Mouse (Mus musculus) hindbrain, embryonic 14.5 days (tissue): ENCODE measurements around the gene Gm45713. TPM values are rescaled to one million over a fixed set of nuclear protein-coding genes. Genes with fewer than 3 reads are reported as not detected.

Source experiments
- ATAC-seq: fragments of 200-750 bp; cut with Nextera tagmentation; 2 replicates; pipeline ENCODE4 v1.8.0; 2017; ENCODE audit warnings: moderate number of reproducible peaks, mild to moderate bottlenecking, moderate TSS enrichment, moderate library complexity; ENCODE audit not compliant: low FRiP score
- DNase-seq: peaks from one replicate; pipeline ENCODE4 v3.0.0-alpha.2; 2015; ENCODE audit warnings: low spot score
- H3K27ac ChIP-seq: fragments of 300-500 bp; sonication (generic); 2 replicates; pipeline ENCODE4 v1.5.1; 2014; ENCODE audit warnings: mild to moderate bottlenecking, moderate library complexity
- H3K27me3 ChIP-seq: fragments of 300-500 bp; sonication (generic); 2 replicates; pipeline ENCODE4 v1.6.1; 2014; ENCODE audit warnings: mild to moderate bottlenecking, low read length, mixed read lengths; ENCODE audit not compliant: control insufficient read depth, insufficient read depth
- H3K36me3 ChIP-seq: fragments of 300-500 bp; sonication (generic); replicated peaks from 2 replicates; pipeline ENCODE4 v1.6.1; 2014; ENCODE audit not compliant: control insufficient read depth, insufficient read depth
- H3K4me1 ChIP-seq: fragments of 300-500 bp; sonication (generic); replicated peaks from 2 replicates; pipeline ENCODE4 v1.6.1; 2014; ENCODE audit warnings: antibody characterized with exemption, low read length, mixed read lengths; ENCODE audit not compliant: control insufficient read depth, insufficient read depth
- H3K4me2 ChIP-seq: fragments of 300-500 bp; sonication (generic); replicated peaks from 2 replicates; pipeline ENCODE4 v1.6.1; 2014; ENCODE audit warnings: mild to moderate bottlenecking, moderate library complexity
- H3K4me3 ChIP-seq: fragments of 300-500 bp; sonication (generic); replicated peaks from 2 replicates; pipeline ENCODE4 v1.5.1; 2014; ENCODE audit warnings: mild to moderate bottlenecking, low read length
- H3K9ac ChIP-seq: fragments of 300-500 bp; sonication (generic); 2 replicates; pipeline ENCODE4 v1.6.1; 2014
- H3K9me3 ChIP-seq: fragments of 300-500 bp; sonication (generic); 2 replicates; pipeline ENCODE4 v1.6.1; 2016; ENCODE audit warnings: low read length; ENCODE audit not compliant: control insufficient read depth
- WGBS: fragments of 180-500 bp; shearing (Covaris S2); extraction: QIAGEN DNeasy Blood & Tissue Kit; methylation state at CpG from one replicate; pipeline ENCODE4 v1.1.7; 2014; 5-methylcytosine and 5-hydroxymethylcytosine counted together
- polyA plus RNA-seq: library from polyadenylated mRNA; unstranded; fragments of >200 nt; fragmentation: Nextera tagmentation; extraction: Ambion mirVana; gene quantifications from 2 replicates; pipeline ENCODE4 v1.2.1, GENCODE M21; 2014

Gm45713 gene
- polyA plus RNA-seq: 0.22 TPM in 1 of 2 replicates, not detected in the other

DNA sequence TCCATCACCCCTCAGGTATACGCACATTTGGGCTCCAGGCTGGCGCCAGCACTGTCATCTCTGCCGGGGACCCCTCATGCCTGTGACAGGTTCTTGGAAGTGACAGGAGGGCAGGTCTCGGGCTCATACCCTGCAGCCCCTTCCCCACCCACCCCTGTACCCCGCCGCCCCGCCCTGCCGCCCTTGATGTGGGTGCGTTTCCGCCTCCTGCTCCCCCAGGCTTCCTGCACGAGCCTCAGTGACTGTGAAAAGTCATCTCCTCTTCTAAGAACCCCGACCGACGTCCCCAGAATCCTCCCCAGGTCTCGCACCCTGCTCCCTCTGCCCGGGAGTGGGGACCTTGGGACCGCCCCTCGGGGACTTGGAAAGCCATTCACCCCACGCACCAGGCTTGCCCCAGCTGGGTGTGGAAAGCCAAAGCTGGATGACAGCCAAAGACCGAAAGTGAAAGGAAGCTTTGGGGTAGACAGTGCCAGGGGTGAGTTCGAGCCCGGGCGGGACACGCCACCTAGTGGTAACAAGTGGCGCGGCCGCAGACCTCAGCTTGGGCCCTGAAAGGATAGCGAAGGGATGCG lies at the start of gene Gm45713, which contains the start of gene Flt3l:
Gene Gm45713 (minus strand): TSS at position 239 of the 575 bp plus-strand sequence.
Gene Flt3l (minus strand): TSS at position 440 of the 575 bp plus-strand sequence.
- H3K4me2 ChIP-seq: peak within 1 kb of the TSS; percentile 62
- H3K9me3 ChIP-seq: no peaks in the 10 kb centered on the region
- DNase-seq (peak; percentile 82), ATAC-seq (peak; percentile 78; the same call in 1 of the 2 replicates)
- no peaks in the 10 kb centered on the region for H3K36me3 ChIP-seq
- H3K4me1 ChIP-seq: 0 out of 2 replicates have a peak, but pooled peaks cover 6% of the 10 kb centered on the region
- H3K27me3 ChIP-seq: 0 out of 2 replicates have a peak, but pooled peaks cover 5% of the 10 kb centered on the region
- whole genome bisulfite sequencing: 5% methylated on average over 29 of the region's 29 CpGs
- peak within 1 kb of the TSS; percentile 38 for H3K4me3 ChIP-seq
- H3K27ac ChIP-seq: no peak within 1 kb of the TSS
- peak within 1 kb of the TSS; percentile 57 for H3K9ac ChIP-seq

DNA sequence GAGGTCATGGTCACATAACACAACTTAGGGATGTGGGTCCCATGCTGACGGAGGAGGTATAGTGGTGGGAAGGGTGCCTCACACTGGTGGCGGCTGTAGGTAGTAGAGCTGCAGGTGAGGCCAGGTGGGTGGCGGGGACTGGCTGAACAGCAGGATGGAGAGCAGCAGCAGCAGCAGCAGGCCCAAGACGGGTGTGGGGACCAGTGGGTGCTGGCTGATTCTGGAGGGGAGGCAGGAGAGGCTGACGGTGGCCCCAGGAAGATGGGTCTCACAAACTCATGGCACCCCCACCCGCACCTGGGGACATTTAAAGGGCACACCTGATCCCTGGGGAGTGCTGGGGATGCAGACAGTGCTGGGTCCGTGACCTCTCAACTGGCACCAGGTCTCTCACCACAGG lies 47.6 kb upstream of the Gm45713 start:
- Histone ChIP-seq H3K27ac (no peak overlapping the region), H3K4me2 (no peak overlapping the region), H3K27me3 (peaks cover 64% of the 10 kb centered on the region), H3K4me3 (no peak overlapping the region), H3K9me3 (no peaks in the 10 kb centered on the region), H3K9ac (no peak overlapping the region), H3K36me3 (no peaks in the 10 kb centered on the region), H3K4me1 (peaks cover 4% of the 10 kb centered on the region)
- ATAC-seq (no peak), DNase-seq (no peak)
- 66% methylated on average over 6 of the region's 7 CpGs for WGBS

DNA sequence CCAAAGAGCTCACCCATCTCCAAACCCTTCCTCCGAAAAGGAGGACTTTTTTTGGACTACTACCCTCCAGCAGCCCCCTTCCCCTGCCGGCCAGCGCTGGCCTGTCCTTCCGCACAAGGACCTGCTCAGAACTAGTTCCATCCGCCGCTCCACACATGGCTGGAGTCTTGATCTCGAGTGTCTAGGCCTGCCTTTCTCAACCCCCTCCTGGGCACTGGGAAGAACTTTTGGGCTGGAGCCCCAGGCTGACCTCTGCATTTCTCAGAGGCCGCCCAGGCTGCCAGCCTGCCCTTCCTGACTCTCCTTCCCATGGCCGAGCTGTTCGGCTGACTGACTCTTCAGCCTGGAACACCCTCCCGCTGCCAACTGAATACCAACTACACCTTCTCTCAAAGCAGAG lies 46.6 kb upstream of the Gm45713 start:
- Histone ChIP-seq H3K4me3 (peak overlapping the region; percentile 26), H3K9me3 (no peaks in the 10 kb centered on the region), H3K27me3 (peaks cover 75% of the 10 kb centered on the region), H3K4me2 (peak overlapping the region; percentile 56), H3K4me1 (peaks cover 4% of the 10 kb centered on the region), H3K9ac (0 out of 2 replicates have a peak overlapping the region, but pooled peaks have one; percentile 18), H3K27ac (no peak overlapping the region), H3K36me3 (no peaks in the 10 kb centered on the region)
- WGBS: 16% methylated on average over 11 of the region's 11 CpGs
- DNase-seq (no peak), ATAC-seq (no peak)

GRCm38 (mm10) chr7:45182199-45182601 lies 46.2 kb upstream of the Gm45713 start:
- H3K4me3 ChIP-seq: peak overlapping the region; percentile 26
- H3K9me3 ChIP-seq: no peaks in the 10 kb centered on the region
- peak; percentile 74 for DNase-seq
- no peak overlapping the region for H3K27ac ChIP-seq
- peak overlapping the region; percentile 56 for H3K4me2 ChIP-seq
- H3K9ac ChIP-seq: 0 out of 2 replicates have a peak overlapping the region, but pooled peaks have one; percentile 18
- peaks cover 4% of the 10 kb centered on the region for H3K4me1 ChIP-seq
- WGBS: 1% methylated on average over 34 of the region's 34 CpGs
- peaks cover 79% of the 10 kb centered on the region for H3K27me3 ChIP-seq
- ATAC-seq: peak; percentile 88
- H3K36me3 ChIP-seq: no peaks in the 10 kb centered on the region

- Histone ChIP-seq H3K4me3 (peak overlapping the region; percentile 26), H3K4me2 (peak overlapping the region; percentile 56), H3K4me1 (peaks cover 4% of the 10 kb centered on the region), H3K9me3 (no peaks in the 10 kb centered on the region), H3K36me3 (no peaks in the 10 kb centered on the region), H3K27ac (no peak overlapping the region), H3K9ac (no peak overlapping the region), H3K27me3 (peaks cover 85% of the 10 kb centered on the region)
- DNase-seq (no peak), ATAC-seq (no peak)
- 3% methylated on average over 35 of the region's 35 CpGs for WGBS
Observed at GRCm38 (mm10) chr7:45181540-45181939, 45.5 kb upstream of the Gm45713 start.

GRCm38 (mm10) chr7:45180896-45181477 lies 45.0 kb upstream of the Gm45713 start, which contains the start of gene Pth2:
Pth2 (plus strand) TSS chr7:45180995.
- WGBS: 21% methylated on average over 20 of the region's 20 CpGs
- Histone ChIP-seq H3K4me2 (peak within 1 kb of the TSS; percentile 56), H3K9me3 (no peaks in the 10 kb centered on the region), H3K27me3 (peaks cover 91% of the 10 kb centered on the region), H3K9ac (no peak within 1 kb of the TSS), H3K4me3 (peak within 1 kb of the TSS; percentile 26), H3K4me1 (peaks cover 9% of the 10 kb centered on the region), H3K36me3 (no peaks in the 10 kb centered on the region), H3K27ac (no peak within 1 kb of the TSS)
- DNase-seq: no peak
- ATAC-seq: no peak

- H3K4me2 ChIP-seq: no peak within 1 kb of the TSS
- H3K9ac ChIP-seq: no peak within 1 kb of the TSS
- peaks cover 100% of the 10 kb centered on the region for H3K27me3 ChIP-seq
- peaks cover 13% of the 10 kb centered on the region for H3K4me1 ChIP-seq
- no peak for DNase-seq
- H3K36me3 ChIP-seq: no peaks in the 10 kb centered on the region
- no peak for ATAC-seq
- H3K9me3 ChIP-seq: no peaks in the 10 kb centered on the region
- no peak within 1 kb of the TSS for H3K27ac ChIP-seq
- whole genome bisulfite sequencing: 24% methylated on average over 7 of the region's 7 CpGs
- H3K4me3 ChIP-seq: no peak within 1 kb of the TSS
Observed at GRCm38 (mm10) chr7:45179469-45179868, 43.4 kb upstream of the Gm45713 start, which contains the start of gene Gfy. Gfy (minus strand) TSS chr7:45179569.

- Histone ChIP-seq H3K27ac (no peak overlapping the region), H3K9me3 (no peaks in the 10 kb centered on the region), H3K4me1 (peaks cover 13% of the 10 kb centered on the region), H3K9ac (no peak overlapping the region), H3K4me3 (no peak overlapping the region), H3K36me3 (no peaks in the 10 kb centered on the region), H3K27me3 (peaks cover 99% of the 10 kb centered on the region), H3K4me2 (no peak overlapping the region)
- ATAC-seq (no peak), DNase-seq (no peak)
- WGBS: 34% methylated on average over 7 of the region's 7 CpGs
Observed at GRCm38 (mm10) chr7:45178550-45178949, 42.5 kb upstream of the Gm45713 start.

DNA sequence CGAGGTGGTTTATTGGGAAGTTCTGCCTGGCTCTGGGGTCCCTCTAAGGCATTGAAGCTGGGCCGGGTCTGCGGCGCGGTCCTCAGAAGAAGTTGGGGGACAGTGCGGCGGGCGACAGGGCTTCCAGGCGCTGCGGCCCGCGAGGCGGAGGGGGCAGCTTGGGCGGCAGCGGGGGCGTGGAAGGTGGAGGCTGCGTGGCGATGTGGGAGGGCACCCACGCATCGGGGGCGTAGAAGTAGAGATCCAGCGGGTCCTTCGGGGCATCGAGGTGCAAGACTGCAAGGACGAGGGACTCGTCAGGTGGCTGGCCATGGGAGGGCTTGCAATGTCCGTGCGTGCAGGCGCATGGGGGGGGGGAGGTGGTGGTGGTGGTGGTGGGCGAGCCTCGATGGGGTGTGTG lies 40.3 kb upstream of the Gm45713 start:
- Histone ChIP-seq H3K27me3 (peaks cover 87% of the 10 kb centered on the region), H3K4me2 (peak overlapping the region; percentile 24), H3K4me1 (peaks cover 9% of the 10 kb centered on the region; the same call in 1 of the 2 replicates), H3K9me3 (no peaks in the 10 kb centered on the region), H3K4me3 (no peak overlapping the region), H3K27ac (no peak overlapping the region), H3K36me3 (no peaks in the 10 kb centered on the region), H3K9ac (no peak overlapping the region)
- no peak for ATAC-seq
- no peak for DNase-seq
- 2% methylated on average over 30 of the region's 31 CpGs for WGBS
